Mouse (Mus musculus): ENCODE data around the gene Atp6v1fnb. TPM values are rescaled to one million over a fixed set of nuclear protein-coding genes. Genes with fewer than 3 reads are reported as not detected.

Atp6v1fnb gene
- polyA plus RNA-seq, 1 experiment: not detected

- WGBS: 83% methylated on average over 1 of the region's 1 CpGs
- no peaks in the 10 kb centered on the region for H3K27me3 ChIP-seq (ENCODE audit: control insufficient read depth, insufficient read depth, low read length)
Observed at GRCm38 (mm10) chr6:29501599-29501998, 30.4 kb downstream of the Atp6v1fnb start.

GRCm38 (mm10) chr6:29505493-29505892 lies 34.3 kb downstream of the Atp6v1fnb start:
- peaks cover 13% of the 10 kb centered on the region for H3K27me3 ChIP-seq (ENCODE audit: control insufficient read depth, insufficient read depth, low read length)
- H3K36me3 ChIP-seq (ENCODE audit: control insufficient read depth, insufficient read depth, low read length): no peaks in the 10 kb centered on the region
- H3K4me3 ChIP-seq (ENCODE audit: extremely low read depth, insufficient read depth, insufficient read length): no peak overlapping the region
- 86% methylated on average over 5 of the region's 5 CpGs for WGBS
- H3K4me1 ChIP-seq (ENCODE audit: control insufficient read depth, insufficient read depth, insufficient read length): peaks cover 6% of the 10 kb centered on the region
- no peak overlapping the region for H3K27ac ChIP-seq (ENCODE audit: insufficient read depth, low read length)
- TF ChIP-seq CTCF (IDR thresholded peaks at IDR 0.05; ENCODE audit: extremely low read depth, insufficient read depth, insufficient read length, insufficient replicate concordance) (no peak; the same call in 1 of the 2 replicates), POLR2A (IDR thresholded peaks at IDR 0.05; ENCODE audit: low read depth, low read length) (no peak)
- DNase-seq (ENCODE audit: low read depth in 1 of 2, low spot score in 2 of 2): no peak

More at GRCm38 (mm10) chr6:29501599-29501998, 30.4 kb downstream of the Atp6v1fnb start:
- no peak for TF ChIP-seq CTCF (IDR thresholded peaks at IDR 0.05; ENCODE audit: extremely low read depth, insufficient read depth, insufficient read length, insufficient replicate concordance)
- TF ChIP-seq POLR2A (IDR thresholded peaks at IDR 0.05; ENCODE audit: low read depth, low read length): no peak
- DNase-seq (ENCODE audit: low read depth in 1 of 2, low spot score in 2 of 2): no peak
- no peak overlapping the region for H3K27ac ChIP-seq (ENCODE audit: insufficient read depth, low read length)
- H3K36me3 ChIP-seq (ENCODE audit: control insufficient read depth, insufficient read depth, low read length): no peaks in the 10 kb centered on the region
- H3K4me1 ChIP-seq (ENCODE audit: control insufficient read depth, insufficient read depth, insufficient read length): no peaks in the 10 kb centered on the region
- no peak overlapping the region for H3K4me3 ChIP-seq (ENCODE audit: extremely low read depth, insufficient read depth, insufficient read length)

GRCm38 (mm10) chr6:29506834-29507233 lies 35.6 kb downstream of the Atp6v1fnb start:
- Histone ChIP-seq H3K36me3 (ENCODE audit: control insufficient read depth, insufficient read depth, low read length) (no peaks in the 10 kb centered on the region), H3K4me3 (ENCODE audit: extremely low read depth, insufficient read depth, insufficient read length) (no peak overlapping the region), H3K4me1 (ENCODE audit: control insufficient read depth, insufficient read depth, insufficient read length) (peaks cover 6% of the 10 kb centered on the region), H3K27me3 (ENCODE audit: control insufficient read depth, insufficient read depth, low read length) (peaks cover 13% of the 10 kb centered on the region), H3K27ac (ENCODE audit: insufficient read depth, low read length) (no peak overlapping the region)
- TF ChIP-seq CTCF (IDR thresholded peaks at IDR 0.05; ENCODE audit: extremely low read depth, insufficient read depth, insufficient read length, insufficient replicate concordance): no peak
- DNase-seq (ENCODE audit: low read depth in 1 of 2, low spot score in 2 of 2): no peak
- 49% methylated on average over 8 of the region's 8 CpGs for WGBS

- H3K27me3 ChIP-seq (ENCODE audit: control insufficient read depth, insufficient read depth, low read length): peaks cover 13% of the 10 kb centered on the region
Observed at GRCm38 (mm10) chr6:29507447-29508309, 36.4 kb downstream of the Atp6v1fnb start, which contains the start of gene Kcp. Kcp (minus strand) TSS chr6:29507952.

GRCm38 (mm10) chr6:29509086-29509485 lies 37.8 kb downstream of the Atp6v1fnb start:
- DNase-seq (ENCODE audit: low read depth in 1 of 2, low spot score in 2 of 2): no peak
- TF ChIP-seq CTCF (IDR thresholded peaks at IDR 0.05; ENCODE audit: extremely low read depth, insufficient read depth, insufficient read length, insufficient replicate concordance) (no peak), POLR2A (IDR thresholded peaks at IDR 0.05; ENCODE audit: low read depth, low read length) (no peak)
- 85% methylated on average over 2 of the region's 2 CpGs for WGBS
- Histone ChIP-seq H3K4me3 (ENCODE audit: extremely low read depth, insufficient read depth, insufficient read length) (no peak overlapping the region), H3K27me3 (ENCODE audit: control insufficient read depth, insufficient read depth, low read length) (peaks cover 13% of the 10 kb centered on the region), H3K36me3 (ENCODE audit: control insufficient read depth, insufficient read depth, low read length) (no peaks in the 10 kb centered on the region), H3K4me1 (ENCODE audit: control insufficient read depth, insufficient read depth, insufficient read length) (peaks cover 13% of the 10 kb centered on the region), H3K27ac (ENCODE audit: insufficient read depth, low read length) (no peak overlapping the region)

More at GRCm38 (mm10) chr6:29507447-29508309, 36.4 kb downstream of the Atp6v1fnb start, which contains the start of gene Kcp:
- TF ChIP-seq POLR2A (IDR thresholded peaks at IDR 0.05; ENCODE audit: low read depth, low read length): no peak
- no peak within 1 kb of the TSS for H3K27ac ChIP-seq (ENCODE audit: insufficient read depth, low read length)
- DNase-seq (ENCODE audit: low read depth in 1 of 2, low spot score in 2 of 2): no peak
- peak within 1 kb of the TSS; percentile 40 for H3K4me3 ChIP-seq (ENCODE audit: extremely low read depth, insufficient read depth, insufficient read length)
- no peaks in the 10 kb centered on the region for H3K36me3 ChIP-seq (ENCODE audit: control insufficient read depth, insufficient read depth, low read length)
- peaks cover 10% of the 10 kb centered on the region for H3K4me1 ChIP-seq (ENCODE audit: control insufficient read depth, insufficient read depth, insufficient read length)
- 5% methylated on average over 47 of the region's 47 CpGs for WGBS

GRCm38 (mm10) chr6:29513284-29513683 lies 42.0 kb downstream of the Atp6v1fnb start:
- H3K27me3 ChIP-seq (ENCODE audit: control insufficient read depth, insufficient read depth, low read length): no peaks in the 10 kb centered on the region
- H3K4me1 ChIP-seq (ENCODE audit: control insufficient read depth, insufficient read depth, insufficient read length): peaks cover 7% of the 10 kb centered on the region; the same call in 1 of the 2 replicates
- H3K36me3 ChIP-seq (ENCODE audit: control insufficient read depth, insufficient read depth, low read length): no peaks in the 10 kb centered on the region
- peak in 1 of 2 experiments; percentile 24 for DNase-seq (ENCODE audit: low read depth in 1 of 2, low spot score in 2 of 2)
- H3K27ac ChIP-seq (ENCODE audit: insufficient read depth, low read length): peak overlapping the region; percentile 20; the same call in 1 of the 2 replicates
- TF ChIP-seq POLR2A (IDR thresholded peaks at IDR 0.05; ENCODE audit: low read depth, low read length): no peak; the same call in 1 of the 2 replicates
- 2% methylated on average over 11 of the region's 11 CpGs for WGBS
- peak overlapping the region; percentile 28; the same call in 1 of the 2 replicates for H3K4me3 ChIP-seq (ENCODE audit: extremely low read depth, insufficient read depth, insufficient read length)

GRCm38 (mm10) chr6:29517139-29517538 lies 45.9 kb downstream of the Atp6v1fnb start:
- no peak overlapping the region for H3K4me3 ChIP-seq (ENCODE audit: extremely low read depth, insufficient read depth, insufficient read length)
- no peaks in the 10 kb centered on the region for H3K36me3 ChIP-seq (ENCODE audit: control insufficient read depth, insufficient read depth, low read length)
- peak; percentile 56 to 85 for DNase-seq (ENCODE audit: low read depth in 1 of 2, low spot score in 2 of 2)
- H3K27ac ChIP-seq (ENCODE audit: insufficient read depth, low read length): no peak overlapping the region
- TF ChIP-seq POLR2A (IDR thresholded peaks at IDR 0.05; ENCODE audit: low read depth, low read length) (no peak), CTCF (IDR thresholded peaks at IDR 0.05; ENCODE audit: extremely low read depth, insufficient read depth, insufficient read length, insufficient replicate concordance) (peak; percentile 95)
- WGBS: 2% methylated on average over 5 of the region's 5 CpGs
- H3K27me3 ChIP-seq (ENCODE audit: control insufficient read depth, insufficient read depth, low read length): no peaks in the 10 kb centered on the region
- peaks cover 4% of the 10 kb centered on the region; the same call in 1 of the 2 replicates for H3K4me1 ChIP-seq (ENCODE audit: control insufficient read depth, insufficient read depth, insufficient read length)
